Comparison of ENCODE assay signal across 10 mouse cellular contexts in the genomic region with DNA sequence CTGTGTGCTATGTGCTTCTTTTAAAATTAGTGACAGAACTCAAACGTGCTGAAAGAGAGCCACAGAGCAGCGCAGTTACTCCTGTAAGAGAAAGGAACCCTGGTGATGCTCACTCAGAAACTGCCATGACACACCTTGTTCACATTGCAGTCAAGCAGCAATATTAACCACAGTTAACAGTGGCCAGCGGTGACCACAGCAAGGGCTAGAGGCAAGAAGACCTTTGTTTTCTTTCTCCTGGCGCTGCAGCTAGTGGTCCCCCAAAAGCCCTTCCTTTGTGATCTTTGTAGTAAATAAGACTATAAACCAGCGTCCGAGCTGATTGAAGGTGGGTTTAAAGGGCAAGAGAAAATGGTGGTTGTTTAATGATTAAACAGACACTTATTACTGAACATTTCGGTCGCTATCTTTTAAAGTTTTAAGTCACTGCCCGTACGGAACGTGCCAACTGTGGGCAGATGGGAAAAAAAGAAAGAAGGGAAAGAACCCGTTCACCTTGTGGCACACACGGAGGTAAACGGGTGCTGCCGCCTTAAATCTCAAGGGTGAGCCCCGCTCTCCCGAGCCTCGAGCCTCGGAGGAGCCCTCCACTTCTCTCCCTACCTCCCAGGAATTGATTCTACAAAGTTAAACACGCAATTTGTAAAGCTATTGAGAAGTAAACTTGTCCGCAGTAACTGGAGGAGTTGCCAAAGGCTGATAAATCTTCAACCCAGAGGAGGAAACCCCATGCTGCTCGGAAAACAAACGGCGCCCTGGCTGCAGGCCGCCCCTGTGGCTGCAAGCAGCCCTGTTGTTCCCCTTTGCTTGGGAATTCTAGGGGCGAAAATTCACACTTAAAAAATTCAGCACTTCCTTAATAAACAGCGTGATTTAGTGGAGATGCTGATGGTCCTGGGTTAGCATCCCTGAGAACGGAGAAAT.
A peak's percentile ranks its signal among the peaks of the same experiment; 100 is the strongest.
DNase-seq lines count a peak whose midpoint lies in the region; ATAC-seq and TF ChIP-seq lines count a peak whose summit lies in the region.
"Had no signal": no experiment of that assay in that cellular context is flagged by ENCODE, and none has a peak within 500 bp of the region (broad histone marks: within the 10 kb centered on the region; RNA-seq: fewer than 3 reads in every experiment).

No protein-coding gene starts in this region.

- 0 out of 2 replicates have a peak overlapping the region, but pooled peaks have one; percentile 4 for H3K4me3 ChIP-seq in lung, embryonic 16.5 days (ENCODE audit: low read length)
- no peak overlapping the region for H3K4me3 ChIP-seq in kidney, adult 2 months (ENCODE audit: insufficient read depth, low read depth, low read length)
- no peak overlapping the region for H3K4me3 ChIP-seq in liver, embryonic 15.5 days (replicated peaks)
- H3K4me3 ChIP-seq in stomach, postnatal 0 days (ENCODE audit: low read depth, low read length): peak overlapping the region; percentile 19; the same call in 1 of the 2 replicates
- no peak overlapping the region for H3K4me3 ChIP-seq in cerebellum, adult 2 months (replicated peaks; ENCODE audit: insufficient read depth, low read depth, low read length)
- H3K4me3 ChIP-seq: erythroblast, embryonic 14.5 days had no signal

- H3K36me3 ChIP-seq in lung, embryonic 16.5 days (ENCODE audit: control insufficient read depth, insufficient read depth, low read length): no peaks in the 10 kb centered on the region
- no peaks in the 10 kb centered on the region for H3K36me3 ChIP-seq in kidney, adult 2 months (ENCODE audit: control insufficient read depth, insufficient read depth, low read length)
- H3K36me3 ChIP-seq in liver, embryonic 15.5 days (replicated peaks): no peaks in the 10 kb centered on the region
- H3K36me3 ChIP-seq in stomach, postnatal 0 days (ENCODE audit: control insufficient read depth, insufficient read depth, low read length): no peaks in the 10 kb centered on the region

- no peaks in the 10 kb centered on the region for H3K27me3 ChIP-seq in lung, embryonic 16.5 days (ENCODE audit: control insufficient read depth, insufficient read depth, low read depth, low read length)
- no peaks in the 10 kb centered on the region for H3K27me3 ChIP-seq in kidney, adult 2 months (replicated peaks; ENCODE audit: control insufficient read depth, insufficient read depth, low read length)
- H3K27me3 ChIP-seq in liver, embryonic 15.5 days: no peaks in the 10 kb centered on the region
- H3K27me3 ChIP-seq in stomach, postnatal 0 days (ENCODE audit: control insufficient read depth, insufficient read depth, low read length): no peaks in the 10 kb centered on the region
- no peaks in the 10 kb centered on the region; the same call in 1 of the 2 replicates for H3K27me3 ChIP-seq in cerebellum, adult 2 months (ENCODE audit: control insufficient read depth, insufficient read depth, low read length)

- peak overlapping the region; percentile 47 for H3K27ac ChIP-seq in lung, embryonic 16.5 days (ENCODE audit: low read length)
- no peak overlapping the region for H3K27ac ChIP-seq in kidney, adult 2 months (ENCODE audit: insufficient read depth, low read depth, low read length)
- peak overlapping the region; percentile 26; the same call in 1 of the 2 replicates for H3K27ac ChIP-seq in liver, embryonic 15.5 days (replicated peaks)
- peak overlapping the region; percentile 49 for H3K27ac ChIP-seq in stomach, postnatal 0 days (replicated peaks)
- no peak overlapping the region for H3K27ac ChIP-seq in cerebellum, adult 2 months (ENCODE audit: insufficient read depth, low read length)

- peaks cover 26% of the 10 kb centered on the region for H3K4me1 ChIP-seq in lung, embryonic 16.5 days (replicated peaks; ENCODE audit: control insufficient read depth, insufficient read depth, low read length)
- peaks cover 5% of the 10 kb centered on the region; the same call in 1 of the 2 replicates for H3K4me1 ChIP-seq in kidney, adult 2 months (ENCODE audit: control insufficient read depth, insufficient read depth, low read length)
- peaks cover 6% of the 10 kb centered on the region; the same call in 1 of the 2 replicates for H3K4me1 ChIP-seq in liver, embryonic 15.5 days (replicated peaks)
- peaks cover 2% of the 10 kb centered on the region; the same call in 1 of the 2 replicates for H3K4me1 ChIP-seq in stomach, postnatal 0 days (replicated peaks; ENCODE audit: control insufficient read depth, insufficient read depth)
- no peaks in the 10 kb centered on the region for H3K4me1 ChIP-seq in cerebellum, adult 2 months (ENCODE audit: control insufficient read depth, insufficient read depth, low read length)

- WGBS in lung, embryonic 16.5 days: 37% methylated on average over 28 of the region's 28 CpGs
- 29% methylated on average over 28 of the region's 28 CpGs for WGBS in kidney, adult 2 months
- 53% methylated on average over 28 of the region's 28 CpGs for WGBS in liver, embryonic 15.5 days (ENCODE audit: insufficient replicate concordance)
- 31% methylated on average over 28 of the region's 28 CpGs for WGBS in stomach, postnatal 0 days
- 48% methylated on average over 28 of the region's 28 CpGs for WGBS in cerebellum, adult 2 months

- no peak for TF ChIP-seq POLR2A in kidney, adult 2 months (IDR thresholded peaks at IDR 0.05; ENCODE audit: low read depth, low read length)
- no peak for TF ChIP-seq POLR2A in cerebellum, adult 2 months (IDR thresholded peaks at IDR 0.05; ENCODE audit: borderline replicate concordance, insufficient read depth, low read length)

- no peak for DNase-seq in lung, postnatal 36 days
- DNase-seq in kidney, adult 2 months: peak; percentile 63
- peak; percentile 44 for DNase-seq in stomach, postnatal 0 days (ENCODE audit: low spot score)
- no peak for DNase-seq in cerebellum, adult 2 months
- DNase-seq in c-Kit-positive CD71-positive TER-119-positive erythroid progenitor cells, embryonic 14.5 days (ENCODE audit: low spot score): no peak
- no peak for DNase-seq in thymus, postnatal 14 days

- H3K9ac ChIP-seq in lung, embryonic 16.5 days (ENCODE audit: low read length): peak overlapping the region; percentile 31; the same call in 1 of the 2 replicates
- no peak overlapping the region for H3K9ac ChIP-seq in liver, embryonic 15.5 days
- H3K9ac ChIP-seq in stomach, postnatal 0 days (ENCODE audit: low read length): peak overlapping the region; percentile 47

- peak overlapping the region; percentile 44 for H3K4me2 ChIP-seq in lung, embryonic 16.5 days (ENCODE audit: low read depth, low read length)
- H3K4me2 ChIP-seq in liver, embryonic 15.5 days: peak overlapping the region; percentile 27
- H3K4me2 ChIP-seq in stomach, postnatal 0 days (replicated peaks; ENCODE audit: low read depth): peak overlapping the region; percentile 42

- no peak for TF ChIP-seq EP300 in stomach, postnatal 0 days (optimal IDR thresholded peaks at IDR 0.05)

- no peak for TF ChIP-seq CTCF in kidney, adult 2 months (conservative IDR thresholded peaks at IDR 0.05; ENCODE audit: insufficient read depth, insufficient read length, low read depth, low read length)
- TF ChIP-seq CTCF in stomach, postnatal 0 days (IDR thresholded peaks at IDR 0.05; ENCODE audit: low read depth): no peak
- no peak for TF ChIP-seq CTCF in cerebellum, adult 2 months (IDR thresholded peaks at IDR 0.05; ENCODE audit: borderline replicate concordance, insufficient read depth, low read depth, low read length)

- H3K9me3 ChIP-seq in lung, embryonic 16.5 days (ENCODE audit: control insufficient read depth, low read length): no peaks in the 10 kb centered on the region
- no peaks in the 10 kb centered on the region for H3K9me3 ChIP-seq in liver, embryonic 15.5 days (replicated peaks)
- H3K9me3 ChIP-seq in stomach, postnatal 0 days (ENCODE audit: control insufficient read depth, low read length): no peaks in the 10 kb centered on the region

- no peak for ATAC-seq in lung, embryonic 16.5 days (ENCODE audit: low read depth)
- no peak for ATAC-seq in liver, embryonic 15.5 days (ENCODE audit: insufficient read depth)
- ATAC-seq in stomach, postnatal 0 days (ENCODE audit: low FRiP score, low TSS enrichment): 0 out of 2 replicates have a peak, but pooled peaks have one; percentile 47
- ATAC-seq: inflammation-experienced regulatory T-cells, adult 6 months had no signal

Comparison
In these comparisons a context has a peak if more than half of its experiments do, and no peak if none do; other contexts are left out.
1. H3K27ac ChIP-seq: peak in lung, embryonic 16.5 days (single experiment), liver, embryonic 15.5 days (single experiment) and stomach, postnatal 0 days (single experiment); none in kidney, adult 2 months (single experiment) and cerebellum, adult 2 months (single experiment).
2. H3K4me3 ChIP-seq: peak in lung, embryonic 16.5 days (single experiment) and stomach, postnatal 0 days (single experiment); none in kidney, adult 2 months (single experiment), liver, embryonic 15.5 days (single experiment) and cerebellum, adult 2 months (single experiment).
3. DNase-seq: peak in kidney, adult 2 months (single experiment) and stomach, postnatal 0 days (single experiment); none in lung, postnatal 36 days (single experiment), cerebellum, adult 2 months (0 of 2), c-Kit-positive CD71-positive TER-119-positive erythroid progenitor cells, embryonic 14.5 days (single experiment) and thymus, postnatal 14 days (single experiment).
4. Peak in every context shown above with its lines, with median percentiles within 50 percentile points of each other: H3K4me2 ChIP-seq.